Mouse (Mus musculus): ENCODE measurements around the gene Calcr. TPM values are rescaled to one million over a fixed set of nuclear protein-coding genes. Genes with fewer than 3 reads are reported as not detected.

The Calcr gene
- total RNA-seq, 2 experiments from 2014 or later, result 0.30 TPM; not detected in 1

Small RNAs within 50 kb of the gene (microRNA-seq; reads per million reads assigned to microRNA genes)
- gene Mir489 (not detected), gene Mir653 (not detected)

Other genes with a start within 250 kb of the Calcr start
- gene Tfpi2, start 224.2 kb upstream of the Calcr start, total RNA-seq (2021), result under 1 TPM; 0.21 to 0.22 TPM
- gene Gngt1, start 229.1 kb upstream of the Calcr start, total RNA-seq (2021), result not detected
- gene Gng11, start 239.2 kb upstream of the Calcr start, total RNA-seq (2021), result 10 to 100 TPM in 1 of 2 experiments, 1 to 10 TPM in 1; 8.7 to 11.7 TPM

Measured in left cerebral cortex, postnatal 10 days (tissue).